Mouse (Mus musculus) heart, adult 2 months (tissue): ENCODE measurements around the gene Tbc1d16. TPM values are rescaled to one million over a fixed set of nuclear protein-coding genes. Genes with fewer than 3 reads are reported as not detected.

Experiments
- DNase-seq, 2 experiments: peaks; one replicate each; pipeline ENCODE4 v3.0.0; 2021
- H3K27ac ChIP-seq: fragments of 200-600 bp; 2 replicates; pipeline ENCODE4 v1.8.1; 2022
- H3K27me3 ChIP-seq: fragments of 200-500 bp; 2 replicates; pipeline ENCODE4 v1.6.1; 2012; ENCODE audit warnings: mild to moderate bottlenecking, low read length, inconsistent platforms, mixed read lengths; ENCODE audit not compliant: control insufficient read depth, insufficient read depth
- H3K36me3 ChIP-seq: fragments of 200-500 bp; 2 replicates; pipeline ENCODE4 v1.6.1; 2012; ENCODE audit warnings: low read length, inconsistent platforms; ENCODE audit not compliant: control insufficient read depth, insufficient read depth
- H3K4me1 ChIP-seq: fragments of 200-500 bp; 2 replicates; pipeline ENCODE4 v1.6.1; 2011; ENCODE audit warnings: low read length; ENCODE audit not compliant: control insufficient read depth, insufficient read depth
- H3K4me3 ChIP-seq: fragments of 200-600 bp; 2 replicates; pipeline ENCODE4 v1.8.1; 2022
- H3K79me2 ChIP-seq: fragments of 200-500 bp; replicated peaks from 2 replicates; pipeline ENCODE4 v1.6.1; 2012; ENCODE audit warnings: mild to moderate bottlenecking, inconsistent platforms, low read length, moderate library complexity, mixed read lengths; ENCODE audit not compliant: control insufficient read depth, insufficient read depth
- H3K9ac ChIP-seq: fragments of 200-500 bp; 2 replicates; pipeline ENCODE4 v1.6.1; 2012; ENCODE audit warnings: low read depth, mild to moderate bottlenecking, control low read depth, inconsistent platforms, low read length, mixed read lengths
- CTCF ChIP-seq: fragments of 200-600 bp; IDR thresholded peaks from 2 replicates; pipeline ENCODE4 v1.8.1; 2022; ENCODE audit warnings: antibody characterized with exemption, mild to moderate bottlenecking, moderate library complexity
- EP300 ChIP-seq: fragments of 200-500 bp; IDR thresholded peaks from 2 replicates; pipeline ENCODE4 v1.6.1; 2011; ENCODE audit warnings: low read depth, low read length, control low read depth; ENCODE audit not compliant: insufficient read depth
- POLR2A ChIP-seq: fragments of 200-500 bp; IDR thresholded peaks from 2 replicates; pipeline ENCODE4 v1.6.1; 2011; ENCODE audit warnings: mild to moderate bottlenecking, low read depth, low read length, control low read depth; ENCODE audit not compliant: insufficient read depth
- WGBS: fragments of 180-500 bp; shearing (Covaris S2); methylation state at CpG from one replicate; pipeline ENCODE4 v1.1.7; 2018; 5-methylcytosine and 5-hydroxymethylcytosine counted together
- intact Hi-C: fragments of 180-260 bp; cut with DNase I; formaldehyde crosslinking; loops from one replicate; pipeline ENCODE4 v1.15.1; 2025
- polyA plus RNA-seq: library from polyadenylated mRNA; depleted of rRNA; stranded (reverse); fragments of >200 nt; gene quantifications from 2 replicates; pipeline ENCODE4 v1.2.3, GENCODE M21; 2012
- total RNA-seq, 2 experiments: library from RNA; stranded (reverse); gene quantifications; 2 replicates each; pipeline ENCODE4 v1.2.3; 2021

The Tbc1d16 gene
- total and polyA plus RNA-seq, 3 experiments: 26.0 to 73.7 (median 61.0) TPM

DNA sequence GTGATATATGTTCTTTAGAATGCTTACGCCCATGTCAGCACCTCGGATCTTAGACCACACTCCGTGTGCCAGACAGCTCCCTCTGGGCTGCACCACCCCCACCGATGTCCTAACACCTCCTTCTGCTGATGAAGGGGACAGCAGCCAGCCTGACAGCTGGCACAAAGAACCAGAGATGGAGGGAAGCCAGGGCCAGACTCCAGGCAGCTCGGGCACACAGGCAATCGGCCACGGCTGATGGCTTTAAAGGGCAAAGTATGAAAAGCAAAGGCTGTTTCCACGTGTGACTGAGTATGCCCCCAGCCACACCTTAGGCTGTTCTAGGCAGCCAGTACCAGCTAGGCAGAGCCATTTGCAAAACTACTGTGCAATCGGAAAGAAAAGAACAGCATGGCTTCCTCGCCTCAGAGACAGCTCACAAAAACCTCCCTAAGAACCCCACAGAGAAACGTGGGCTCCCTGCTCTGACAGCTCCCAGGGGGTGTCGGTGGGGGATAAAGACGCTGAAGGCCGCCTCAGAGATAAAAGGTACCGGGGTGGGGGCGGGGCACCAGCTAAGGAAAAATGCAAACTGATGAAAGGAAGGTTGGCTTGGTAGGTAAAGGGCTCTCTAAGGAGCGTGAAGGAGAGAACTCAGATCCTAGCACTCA is 8.4 kb downstream of the Tbc1d16 start:
- Histone ChIP-seq H3K4me3 (no peak overlapping the region), H3K9ac (peak overlapping the region; percentile 18), H3K36me3 (no peaks in the 10 kb centered on the region), H3K79me2 (no peaks in the 10 kb centered on the region), H3K4me1 (peaks cover 13% of the 10 kb centered on the region), H3K27me3 (no peaks in the 10 kb centered on the region), H3K27ac (peak overlapping the region; percentile 68)
- TF ChIP-seq POLR2A: no peak
- peak; percentile 14 for TF ChIP-seq CTCF
- TF ChIP-seq EP300: 0 out of 2 replicates have a peak, but pooled peaks have one; percentile 24
- 42% methylated on average over 17 of the region's 17 CpGs for WGBS
- intact Hi-C loops: no loop called here
- peak; percentile 72 to 81 for DNase-seq

GRCm38 (mm10) chr11:119217861-119218260 is 10.4 kb downstream of the Tbc1d16 start:
- intact Hi-C loops: no loop called here

GRCm38 (mm10) chr11:119215905-119216507 is 12.3 kb downstream of the Tbc1d16 start:
- Histone ChIP-seq H3K9ac (peak overlapping the region; percentile 50), H3K4me1 (peaks cover 14% of the 10 kb centered on the region)

More at GRCm38 (mm10) chr11:119217861-119218260, 10.4 kb downstream of the Tbc1d16 start:
- no peak overlapping the region for H3K27ac ChIP-seq
- 84% methylated on average over 6 of the region's 6 CpGs for WGBS
- H3K27me3 ChIP-seq: no peaks in the 10 kb centered on the region
- H3K79me2 ChIP-seq: no peaks in the 10 kb centered on the region
- no peak for DNase-seq
- H3K36me3 ChIP-seq: no peaks in the 10 kb centered on the region
- H3K4me3 ChIP-seq: no peak overlapping the region
- TF ChIP-seq POLR2A: no peak
- TF ChIP-seq EP300: no peak
- TF ChIP-seq CTCF: no peak
- no peak overlapping the region for H3K9ac ChIP-seq
- H3K4me1 ChIP-seq: peaks cover 14% of the 10 kb centered on the region

DNA sequence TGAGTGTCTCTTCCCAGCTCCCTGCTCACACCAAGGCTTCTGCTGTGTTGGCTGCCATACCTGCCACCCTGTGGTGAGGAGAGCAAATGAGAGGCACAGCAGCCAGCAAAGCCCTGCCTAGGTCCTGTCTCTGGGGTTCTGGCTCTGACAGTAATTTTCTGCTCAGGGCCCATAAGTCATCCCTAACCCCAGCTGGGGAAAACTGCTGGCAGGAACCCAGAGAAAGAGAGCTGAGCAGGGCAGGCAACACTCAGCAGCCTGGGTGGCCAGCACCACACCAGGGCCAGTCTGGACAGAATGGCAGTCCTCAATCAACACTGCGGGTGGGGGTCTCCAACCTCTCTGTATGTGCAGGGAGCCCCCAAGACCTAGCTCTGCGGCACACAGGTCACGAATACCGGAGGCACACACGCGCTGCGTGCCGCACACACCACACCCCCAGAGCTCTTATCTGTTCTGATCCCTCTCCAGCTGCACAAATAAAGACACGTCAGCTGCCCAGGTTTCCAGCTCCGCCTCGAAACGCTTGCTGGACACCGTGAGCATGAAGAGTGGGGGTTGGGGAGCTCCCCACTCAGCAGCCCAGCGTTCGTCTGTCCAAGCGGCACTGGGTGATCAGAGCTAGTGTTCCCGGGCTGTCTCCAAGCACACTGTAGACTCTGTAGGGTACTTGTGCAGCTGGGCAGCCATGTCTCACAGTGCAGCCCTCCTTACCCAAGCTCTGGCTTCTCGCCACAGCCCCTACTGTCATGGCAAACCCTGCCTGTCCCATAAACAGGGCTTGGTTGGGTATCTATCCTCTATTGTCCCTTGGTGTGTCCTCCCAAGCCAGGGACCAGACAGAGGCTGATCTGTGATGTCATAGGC is 13.0 kb downstream of the Tbc1d16 start:
- TF ChIP-seq POLR2A: peak; percentile 12; the same call in 1 of the 2 replicates
- peak; percentile 83 for TF ChIP-seq EP300
- TF ChIP-seq CTCF: peak; percentile 50
- H3K27me3 ChIP-seq: no peaks in the 10 kb centered on the region
- intact Hi-C loops: no loop called here
- 7% methylated on average over 18 of the region's 18 CpGs for WGBS
- H3K27ac ChIP-seq: peak overlapping the region; percentile 91
- H3K4me3 ChIP-seq: peak overlapping the region; percentile 18
- H3K36me3 ChIP-seq: no peaks in the 10 kb centered on the region
- H3K4me1 ChIP-seq: peaks cover 14% of the 10 kb centered on the region
- H3K9ac ChIP-seq: peak overlapping the region; percentile 39
- H3K79me2 ChIP-seq: no peaks in the 10 kb centered on the region
- DNase-seq: peak; percentile 67 to 82

More at GRCm38 (mm10) chr11:119215905-119216507, 12.3 kb downstream of the Tbc1d16 start:
- no peaks in the 10 kb centered on the region for H3K27me3 ChIP-seq
- H3K27ac ChIP-seq: peak overlapping the region; percentile 91
- H3K4me3 ChIP-seq: no peak overlapping the region
- peak; percentile 77 to 83 for DNase-seq
- intact Hi-C loops: no loop called here
- WGBS: 27% methylated on average over 9 of the region's 9 CpGs
- H3K79me2 ChIP-seq: no peaks in the 10 kb centered on the region
- no peaks in the 10 kb centered on the region for H3K36me3 ChIP-seq
- no peak; the same call in 1 of the 2 replicates for TF ChIP-seq EP300
- TF ChIP-seq CTCF: no peak
- no peak for TF ChIP-seq POLR2A

DNA sequence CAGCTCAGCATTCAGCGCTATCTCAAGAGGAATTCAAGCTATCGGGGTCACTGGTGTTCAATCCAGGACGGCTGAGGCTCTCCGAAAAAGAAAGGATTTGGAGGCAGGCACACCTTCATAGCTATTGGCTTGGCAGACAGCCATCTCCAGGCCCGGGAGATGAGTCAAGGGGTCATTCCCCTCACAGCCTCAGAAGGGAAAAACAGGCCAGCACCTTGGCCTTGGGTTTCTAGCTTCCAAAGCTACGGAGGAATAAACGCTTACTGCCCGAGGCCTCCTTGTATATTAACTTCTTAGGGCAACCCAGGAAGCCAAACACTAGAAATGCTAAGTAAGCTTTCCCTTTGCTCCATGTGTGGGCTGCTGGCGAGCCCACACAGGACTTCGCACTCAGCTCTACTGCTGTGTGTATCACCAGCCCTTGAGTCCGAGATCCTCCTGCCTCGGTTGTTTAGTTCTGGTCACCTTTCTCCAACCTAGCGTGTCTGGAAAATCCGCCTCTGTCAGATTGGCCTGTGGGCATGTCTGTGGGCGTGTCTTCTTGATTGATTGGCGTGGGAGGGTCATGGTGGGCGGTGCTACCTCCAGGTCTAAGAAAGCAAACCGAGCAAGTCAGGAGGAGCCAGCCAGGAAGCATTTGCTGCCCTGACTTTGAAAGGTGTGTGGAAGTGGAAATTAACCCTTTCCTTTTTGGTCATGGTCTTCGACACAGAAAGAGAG is 15.0 kb downstream of the Tbc1d16 start:
- intact Hi-C loops: no loop called here
- DNase-seq: no peak
- 68% methylated on average over 19 of the region's 19 CpGs for WGBS
- Histone ChIP-seq H3K4me1 (peaks cover 12% of the 10 kb centered on the region), H3K4me3 (no peak overlapping the region), H3K36me3 (no peaks in the 10 kb centered on the region), H3K79me2 (no peaks in the 10 kb centered on the region), H3K27ac (no peak overlapping the region), H3K9ac (no peak overlapping the region), H3K27me3 (no peaks in the 10 kb centered on the region)
- no peak for TF ChIP-seq CTCF
- TF ChIP-seq POLR2A: no peak
- no peak for TF ChIP-seq EP300
